Mouse (Mus musculus) intestine, embryonic 14.5 days (tissue): ENCODE measurements around the gene Radil. TPM values are rescaled to one million over a fixed set of nuclear protein-coding genes. Genes with fewer than 3 reads are reported as not detected.

Experiments used
- ATAC-seq: fragments of 200-750 bp; cut with Nextera tagmentation; replicated peaks from 2 replicates; pipeline ENCODE4 v1.8.0; 2017; ENCODE audit warnings: low read depth, moderate number of reproducible peaks, moderate TSS enrichment, moderate library complexity; ENCODE audit not compliant: low FRiP score, low TSS enrichment
- DNase-seq: peaks from one replicate; pipeline ENCODE4 v3.0.0-alpha.2; 2018; ENCODE audit warnings: low spot score
- H3K27ac ChIP-seq: fragments of 300-500 bp; sonication (generic); 2 replicates; pipeline ENCODE4 v1.5.1; 2014; ENCODE audit warnings: low read depth, mild to moderate bottlenecking, control low read depth
- H3K27me3 ChIP-seq: fragments of 300-500 bp; sonication (generic); replicated peaks from 2 replicates; pipeline ENCODE4 v1.6.1; 2014; ENCODE audit warnings: low read length, control low read depth; ENCODE audit not compliant: control insufficient read depth, insufficient read depth
- H3K36me3 ChIP-seq: fragments of 300-500 bp; sonication (generic); 2 replicates; pipeline ENCODE4 v1.6.1; 2014; ENCODE audit warnings: low read length, control low read depth; ENCODE audit not compliant: control insufficient read depth, insufficient read depth
- H3K4me1 ChIP-seq: fragments of 300-500 bp; sonication (generic); replicated peaks from 2 replicates; pipeline ENCODE4 v1.6.1; 2014; ENCODE audit warnings: low read length, control low read depth, mixed read lengths; ENCODE audit not compliant: control insufficient read depth, insufficient read depth
- H3K4me2 ChIP-seq: fragments of 300-500 bp; sonication (generic); 2 replicates; pipeline ENCODE4 v1.6.1; 2014; ENCODE audit warnings: low read length
- H3K4me3 ChIP-seq: fragments of 300-500 bp; sonication (generic); 2 replicates; pipeline ENCODE4 v1.5.1; 2014; ENCODE audit warnings: low read depth, low read length, control low read depth, mixed read lengths
- H3K9ac ChIP-seq: fragments of 300-500 bp; sonication (generic); 2 replicates; pipeline ENCODE4 v1.6.1; 2014; ENCODE audit warnings: mild to moderate bottlenecking, low read length
- H3K9me3 ChIP-seq: fragments of 300-500 bp; sonication (generic); 2 replicates; pipeline ENCODE4 v1.6.1; 2016; ENCODE audit warnings: low read length, control low read depth; ENCODE audit not compliant: control insufficient read depth
- WGBS: fragments of 180-500 bp; shearing (Covaris S2); extraction: QIAGEN DNeasy Blood & Tissue Kit; methylation state at CpG from one replicate; pipeline ENCODE4 v1.1.7; 2014; 5-methylcytosine and 5-hydroxymethylcytosine counted together
- polyA plus RNA-seq: library from polyadenylated mRNA; unstranded; fragments of >200 nt; fragmentation: Nextera tagmentation; extraction: Ambion mirVana; gene quantifications from 2 replicates; pipeline ENCODE4 v1.2.1, GENCODE M21; 2014

Gene Radil
- polyA plus RNA-seq, 1 experiment from 2014 or later, result 2.5 TPM

GRCm38 (mm10) chr5:142482512-142482911 is 68.4 kb downstream of the Radil start:
- no peak overlapping the region for H3K27ac ChIP-seq
- 59% methylated on average over 2 of the region's 2 CpGs for WGBS
- H3K4me1 ChIP-seq, result no peaks in the 10 kb centered on the region; the same call in 1 of the 2 replicates
- no peak overlapping the region for H3K4me2 ChIP-seq
- H3K4me3 ChIP-seq, result no peak overlapping the region
- DNase-seq (no peak), ATAC-seq (no peak)
- H3K9me3 ChIP-seq, result no peaks in the 10 kb centered on the region
- no peaks in the 10 kb centered on the region for H3K36me3 ChIP-seq
- no peaks in the 10 kb centered on the region for H3K27me3 ChIP-seq
- no peak overlapping the region for H3K9ac ChIP-seq

DNA sequence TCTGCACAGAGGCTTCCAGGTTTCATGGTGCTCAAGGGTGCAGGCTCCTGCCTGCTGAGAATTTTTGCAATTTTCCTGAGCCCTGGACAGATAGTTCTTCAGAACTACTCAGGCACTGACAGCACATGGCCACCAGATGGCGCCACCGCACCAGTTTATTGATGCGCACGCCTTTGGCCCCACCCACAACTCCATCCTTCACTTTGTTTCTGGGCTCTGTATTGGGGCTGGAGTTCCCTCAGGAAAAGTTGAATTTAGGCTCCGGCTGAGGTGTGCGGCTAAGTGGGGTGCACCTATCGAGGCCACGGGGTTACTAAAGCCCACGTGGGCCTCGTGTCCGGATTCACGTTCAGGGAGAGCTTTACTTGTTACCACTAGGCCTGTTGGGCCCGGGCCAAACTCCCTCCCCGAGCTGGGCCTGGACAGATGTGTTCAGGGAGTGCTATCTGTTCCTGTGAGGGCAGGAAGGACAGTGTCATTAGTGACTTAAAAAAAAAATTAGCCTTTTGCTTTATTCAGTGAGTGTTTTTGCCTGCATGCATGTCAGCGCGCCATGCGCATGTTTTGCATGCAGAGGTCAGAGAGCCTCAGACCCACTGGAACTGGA is 72.0 kb downstream of the Radil start:
- Histone ChIP-seq H3K27me3 (no peaks in the 10 kb centered on the region), H3K4me2 (peak overlapping the region; percentile 33; the same call in 1 of the 2 replicates), H3K9ac (no peak overlapping the region), H3K9me3 (no peaks in the 10 kb centered on the region), H3K27ac (no peak overlapping the region), H3K4me3 (no peak overlapping the region), H3K36me3 (no peaks in the 10 kb centered on the region), H3K4me1 (no peaks in the 10 kb centered on the region; the same call in 1 of the 2 replicates)
- 30% methylated on average over 17 of the region's 17 CpGs for WGBS
- ATAC-seq (peak; percentile 57; the same call in 1 of the 2 replicates), DNase-seq (peak; percentile 93)

DNA sequence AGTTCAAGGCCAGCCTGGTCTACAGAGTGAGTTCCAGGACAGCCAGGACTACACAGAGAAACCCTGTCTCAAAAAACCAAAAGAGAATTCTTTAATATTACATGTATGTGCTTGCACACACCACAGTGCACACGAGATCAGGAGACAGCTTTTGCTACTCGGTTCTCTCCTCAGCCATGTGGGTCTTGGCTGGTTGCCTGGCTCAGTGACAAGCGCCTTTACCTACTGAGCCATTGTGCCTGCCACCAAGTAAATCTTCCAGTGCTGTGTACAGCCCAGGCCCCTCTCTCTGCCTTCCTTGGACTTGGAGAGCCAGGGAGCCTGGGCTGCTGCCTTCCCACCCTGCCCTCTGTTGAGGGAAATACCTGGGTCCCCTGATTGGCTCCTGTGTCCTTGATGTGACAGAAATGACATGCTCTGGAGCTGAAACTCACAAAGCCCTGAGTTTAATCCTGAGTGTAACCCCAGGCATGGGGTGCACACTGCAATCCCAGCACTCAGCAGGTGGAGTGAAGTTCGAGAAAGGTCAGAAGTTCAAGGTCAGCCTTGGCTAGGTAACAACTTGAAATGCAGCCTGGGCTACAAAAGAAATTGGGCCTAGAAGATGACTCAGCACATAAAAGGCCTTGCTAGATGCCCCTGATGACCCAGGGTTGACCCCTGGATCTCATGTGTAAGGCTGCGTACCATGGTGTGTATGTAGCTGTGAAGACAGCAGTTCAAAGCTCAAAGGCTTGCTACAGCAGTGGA is 72.9 kb downstream of the Radil start:
- no peak overlapping the region for H3K4me2 ChIP-seq
- H3K4me3 ChIP-seq, result no peak overlapping the region
- WGBS, result 86% methylated on average over 5 of the region's 5 CpGs
- DNase-seq, result no peak
- no peaks in the 10 kb centered on the region for H3K36me3 ChIP-seq
- H3K4me1 ChIP-seq, result no peaks in the 10 kb centered on the region; the same call in 1 of the 2 replicates
- no peak overlapping the region for H3K27ac ChIP-seq
- no peak for ATAC-seq
- H3K9me3 ChIP-seq, result no peaks in the 10 kb centered on the region
- no peak overlapping the region for H3K9ac ChIP-seq
- H3K27me3 ChIP-seq, result no peaks in the 10 kb centered on the region

GRCm38 (mm10) chr5:142477346-142477745 is 73.6 kb downstream of the Radil start:
- Histone ChIP-seq H3K36me3 (peaks cover 2% of the 10 kb centered on the region), H3K4me3 (no peak overlapping the region), H3K4me2 (no peak overlapping the region), H3K9me3 (no peaks in the 10 kb centered on the region), H3K27me3 (no peaks in the 10 kb centered on the region), H3K27ac (no peak overlapping the region), H3K4me1 (no peaks in the 10 kb centered on the region; the same call in 1 of the 2 replicates), H3K9ac (no peak overlapping the region)
- DNase-seq (no peak), ATAC-seq (no peak)
- 89% methylated on average over 12 of the region's 12 CpGs for WGBS

GRCm38 (mm10) chr5:142475669-142476068 is 75.2 kb downstream of the Radil start:
- Histone ChIP-seq H3K4me1 (no peaks in the 10 kb centered on the region; the same call in 1 of the 2 replicates), H3K27me3 (no peaks in the 10 kb centered on the region), H3K4me2 (no peak overlapping the region), H3K9ac (no peak overlapping the region), H3K9me3 (no peaks in the 10 kb centered on the region), H3K27ac (no peak overlapping the region), H3K36me3 (peaks cover 6% of the 10 kb centered on the region), H3K4me3 (no peak overlapping the region)
- WGBS, result 84% methylated on average over 7 of the region's 7 CpGs
- no peak for DNase-seq
- no peak for ATAC-seq

DNA sequence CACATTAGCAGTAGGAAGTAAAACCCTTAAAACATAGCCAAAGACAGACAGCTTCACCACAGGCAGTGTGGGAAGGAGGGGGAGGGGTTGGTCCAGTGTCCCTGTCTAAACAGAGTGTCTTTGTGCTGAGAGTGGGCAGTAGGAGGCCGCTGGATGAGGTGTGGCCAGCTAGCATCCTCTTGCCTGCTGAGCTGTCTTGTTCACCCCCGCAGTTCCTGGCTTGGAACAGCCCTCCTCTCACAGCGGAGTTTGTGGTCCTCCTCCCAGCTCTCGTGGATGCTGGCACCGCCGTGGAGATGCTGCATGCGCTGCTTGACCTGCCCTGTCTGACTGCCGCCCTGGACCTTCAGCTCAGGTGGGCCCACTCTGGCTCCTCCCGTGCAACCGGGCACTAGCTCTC is 77.2 kb downstream of the Radil start:
- ATAC-seq (no peak), DNase-seq (no peak)
- Histone ChIP-seq H3K4me1 (no peaks in the 10 kb centered on the region), H3K27ac (no peak overlapping the region), H3K36me3 (peaks cover 14% of the 10 kb centered on the region), H3K4me2 (no peak overlapping the region), H3K9ac (no peak overlapping the region), H3K9me3 (no peaks in the 10 kb centered on the region), H3K4me3 (no peak overlapping the region), H3K27me3 (no peaks in the 10 kb centered on the region)
- 74% methylated on average over 10 of the region's 10 CpGs for WGBS

DNA sequence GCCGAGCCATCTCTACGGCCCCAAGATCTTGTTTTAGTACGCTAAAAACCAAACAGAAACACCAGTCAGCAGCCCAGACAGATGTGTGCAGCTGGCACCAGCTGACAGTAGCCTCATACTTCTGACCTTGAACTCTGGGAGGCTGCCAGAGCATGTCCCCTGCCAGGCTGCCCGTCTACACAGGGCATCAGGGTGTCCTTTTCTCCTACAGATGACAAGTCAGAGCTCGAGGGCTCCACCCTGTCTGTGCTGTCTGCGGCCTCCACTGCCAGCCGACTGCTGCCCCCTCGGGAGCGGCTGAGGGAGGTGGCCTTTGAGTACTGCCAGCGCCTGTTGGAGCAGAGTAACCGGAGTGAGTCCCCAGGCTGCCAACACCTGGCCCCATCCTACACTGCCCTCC is 81.1 kb downstream of the Radil start:
- no peak for DNase-seq
- H3K9me3 ChIP-seq, result no peaks in the 10 kb centered on the region
- H3K4me2 ChIP-seq, result no peak overlapping the region
- H3K27me3 ChIP-seq, result no peaks in the 10 kb centered on the region
- H3K27ac ChIP-seq, result no peak overlapping the region
- H3K4me1 ChIP-seq, result peaks cover 1% of the 10 kb centered on the region; the same call in 1 of the 2 replicates
- WGBS, result 88% methylated on average over 11 of the region's 11 CpGs
- H3K36me3 ChIP-seq, result peaks cover 26% of the 10 kb centered on the region
- ATAC-seq, result no peak
- H3K4me3 ChIP-seq, result no peak overlapping the region
- no peak overlapping the region for H3K9ac ChIP-seq

- 94% methylated on average over 13 of the region's 13 CpGs for WGBS
- no peak overlapping the region for H3K9ac ChIP-seq
- no peaks in the 10 kb centered on the region for H3K27me3 ChIP-seq
- no peak overlapping the region for H3K4me3 ChIP-seq
- no peak overlapping the region for H3K27ac ChIP-seq
- H3K4me1 ChIP-seq, result peaks cover 6% of the 10 kb centered on the region; the same call in 1 of the 2 replicates
- no peak overlapping the region for H3K4me2 ChIP-seq
- H3K9me3 ChIP-seq, result no peaks in the 10 kb centered on the region
- H3K36me3 ChIP-seq, result peaks cover 26% of the 10 kb centered on the region
- DNase-seq, result no peak
- no peak for ATAC-seq
Observed at GRCm38 (mm10) chr5:142468375-142468774, 82.5 kb downstream of the Radil start.
